Mouse (Mus musculus) liver, postnatal 0 days (tissue): ENCODE data around the gene Mras.

ENCODE experiments used
- CTCF ChIP-seq: sonication (generic); IDR thresholded peaks from 2 replicates; pipeline ENCODE4 v1.5.1; 2016; ENCODE audit warnings: antibody characterized with exemption, low read depth
- EP300 ChIP-seq: IDR thresholded peaks from 2 replicates; pipeline ENCODE4 v1.6.1; 2016; ENCODE audit warnings: antibody characterized with exemption, low read depth, mild to moderate bottlenecking

DNA sequence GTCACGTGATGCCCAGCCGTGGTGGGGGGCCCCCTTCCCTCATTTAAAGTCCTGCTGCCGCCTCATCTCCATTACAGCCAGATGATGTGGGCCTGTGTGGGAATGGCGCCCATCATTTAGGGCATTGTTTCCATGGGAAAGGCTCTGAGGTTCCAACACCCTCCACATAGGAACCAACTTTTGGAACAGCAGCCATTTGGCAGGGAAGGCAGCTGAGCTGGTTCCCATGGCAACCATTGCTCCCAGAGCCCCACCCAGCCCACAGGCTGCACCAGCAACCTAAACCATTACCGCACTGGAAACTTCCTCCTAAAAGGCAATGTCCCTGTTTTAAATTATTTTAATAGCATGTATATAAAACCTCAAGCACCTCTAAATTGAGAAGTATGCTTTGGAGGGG lies 18.8 kb downstream of the Mras start:
- TF ChIP-seq EP300: no peak
- no peak for TF ChIP-seq CTCF
